Comparison of ENCODE assay signal across 8 mouse cellular contexts in genomic region chr13:34993983-34994811, GRCm38 (mm10). TPM values are rescaled to one million over a fixed set of nuclear protein-coding genes. Genes with fewer than 3 reads are reported as not detected.
A peak's percentile ranks its signal among the peaks of the same experiment; 100 is the strongest.
DNase-seq lines count a peak whose midpoint lies in the region; ATAC-seq lines count a peak whose summit lies in the region.

No protein-coding gene starts in this region.

- H3K27ac ChIP-seq in brown adipose tissue, adult 24 weeks (replicated peaks; ENCODE audit: low read depth, low read length): peak overlapping the region; percentile 87
- peak overlapping the region; percentile 79 for H3K27ac ChIP-seq in heart, embryonic 13.5 days (replicated peaks)
- peak overlapping the region; percentile 84 for H3K27ac ChIP-seq in liver, embryonic 12.5 days
- peak overlapping the region; percentile 81 for H3K27ac ChIP-seq in stomach, embryonic 15.5 days

- peak overlapping the region; percentile 74 for H3K4me2 ChIP-seq in heart, embryonic 13.5 days
- H3K4me2 ChIP-seq in liver, embryonic 12.5 days: peak overlapping the region; percentile 85
- peak overlapping the region; percentile 62 for H3K4me2 ChIP-seq in stomach, embryonic 15.5 days

- peaks cover 20% of the 10 kb centered on the region for H3K36me3 ChIP-seq in heart, embryonic 13.5 days
- H3K36me3 ChIP-seq in liver, embryonic 12.5 days: peaks cover 12% of the 10 kb centered on the region
- peaks cover 11% of the 10 kb centered on the region; the same call in 1 of the 2 replicates for H3K36me3 ChIP-seq in stomach, embryonic 15.5 days

- under 1% methylated on average over 33 of the region's 33 CpGs for WGBS in heart, embryonic 13.5 days
- WGBS in liver, embryonic 12.5 days (ENCODE audit: insufficient replicate concordance): 2% methylated on average over 33 of the region's 33 CpGs
- WGBS in stomach, embryonic 15.5 days: 1% methylated on average over 33 of the region's 33 CpGs

- peak; percentile 90 for DNase-seq in CD4-positive, CD25-positive, alpha-beta regulatory T cell, adult 2 months (ENCODE audit: low read depth, low spot score)
- peak; percentile 86 for DNase-seq in fat pad, adult 2 months (ENCODE audit: extremely low read depth, low read depth, low spot score)
- peak; percentile 99 for DNase-seq in kidney, postnatal 10 days
- DNase-seq in natural killer cell, adult 2 months (ENCODE audit: low spot score in 2 of 2): peak; percentile 82 to 84

- H3K27me3 ChIP-seq in heart, embryonic 13.5 days (replicated peaks): no peaks in the 10 kb centered on the region
- no peaks in the 10 kb centered on the region for H3K27me3 ChIP-seq in liver, embryonic 12.5 days (replicated peaks)
- H3K27me3 ChIP-seq in stomach, embryonic 15.5 days (replicated peaks): no peaks in the 10 kb centered on the region

- H3K4me3 ChIP-seq in brown adipose tissue, adult 24 weeks (ENCODE audit: insufficient read depth, low read depth, low read length): peak overlapping the region; percentile 77
- H3K4me3 ChIP-seq in heart, embryonic 13.5 days: peak overlapping the region; percentile 61
- H3K4me3 ChIP-seq in liver, embryonic 12.5 days: peak overlapping the region; percentile 74
- H3K4me3 ChIP-seq in stomach, embryonic 15.5 days (replicated peaks): peak overlapping the region; percentile 63

- ATAC-seq in heart, embryonic 13.5 days (ENCODE audit: extremely low read depth, insufficient number of reproducible peaks, low FRiP score, low TSS enrichment): peak; percentile 95
- peak; percentile 97 for ATAC-seq in liver, embryonic 12.5 days
- peak; percentile 96 for ATAC-seq in stomach, embryonic 15.5 days (ENCODE audit: insufficient read depth, low FRiP score, low read depth)

- H3K9ac ChIP-seq in heart, embryonic 13.5 days: peak overlapping the region; percentile 83
- peak overlapping the region; percentile 85 for H3K9ac ChIP-seq in liver, embryonic 12.5 days
- H3K9ac ChIP-seq in stomach, embryonic 15.5 days: peak overlapping the region; percentile 57

- 0 out of 2 replicates have a peak, but pooled peaks cover 4% of the 10 kb centered on the region for H3K9me3 ChIP-seq in heart, embryonic 13.5 days
- peaks cover 3% of the 10 kb centered on the region; the same call in 1 of the 2 replicates for H3K9me3 ChIP-seq in liver, embryonic 12.5 days (replicated peaks)
- H3K9me3 ChIP-seq in stomach, embryonic 15.5 days: no peaks in the 10 kb centered on the region

- peaks cover 4% of the 10 kb centered on the region; the same call in 1 of the 2 replicates for H3K4me1 ChIP-seq in brown adipose tissue, adult 24 weeks (ENCODE audit: control insufficient read depth, insufficient read depth, insufficient read length, low read length)
- H3K4me1 ChIP-seq in heart, embryonic 13.5 days: peaks cover 32% of the 10 kb centered on the region
- H3K4me1 ChIP-seq in liver, embryonic 12.5 days: peaks cover 31% of the 10 kb centered on the region
- H3K4me1 ChIP-seq in stomach, embryonic 15.5 days: no peaks in the 10 kb centered on the region

RNA-seq across cellular contexts. Expression of gene Eci3, which starts 30.6 kb away (rescaled TPM):
- polyA plus RNA-seq in brown adipose tissue, adult 24 weeks (2012; ENCODE audit: insufficient read depth, insufficient read length, missing spikeins): 27.8 and 29.8 TPM in 2 replicates
- polyA plus RNA-seq in heart, embryonic 13.5 days (2015; fragmentation: Nextera tagmentation; extraction: Ambion mirVana): 0.23 and 0.25 TPM in 2 replicates
- 0.17 TPM in 1 of 2 replicates, not detected in the other for polyA plus RNA-seq in liver, embryonic 12.5 days (2016; fragmentation: Nextera tagmentation; extraction: Ambion mirVana)
- 1.2 and 1.7 TPM in 2 replicates for polyA plus RNA-seq in stomach, embryonic 15.5 days (2015; fragmentation: Nextera tagmentation; extraction: Ambion mirVana)

RNA-seq across cellular contexts. Expression of gene Eci2, which starts 32.7 kb away (rescaled TPM):
- polyA plus RNA-seq in brown adipose tissue, adult 24 weeks (2012; ENCODE audit: insufficient read depth, insufficient read length, missing spikeins): 255 and 275 TPM in 2 replicates
- polyA plus RNA-seq in heart, embryonic 13.5 days (2015; fragmentation: Nextera tagmentation; extraction: Ambion mirVana): 119 and 127 TPM in 2 replicates
- 54.9 and 55.3 TPM in 2 replicates for polyA plus RNA-seq in liver, embryonic 12.5 days (2016; fragmentation: Nextera tagmentation; extraction: Ambion mirVana)
- polyA plus RNA-seq in stomach, embryonic 15.5 days (2015; fragmentation: Nextera tagmentation; extraction: Ambion mirVana): 123 and 139 TPM in 2 replicates

Comparison
In these comparisons a context has a peak if more than half of its experiments do, and no peak if none do; other contexts are left out.
1. Peak in every context shown above with its lines: DNase-seq, ATAC-seq, H3K4me3 ChIP-seq and H3K27ac ChIP-seq.
2. RNA of gene Eci3, which starts 30.6 kb away (polyA plus RNA-seq): 27.8 to 29.8 TPM in brown adipose tissue, adult 24 weeks; 1.2 to 1.7 TPM in stomach, embryonic 15.5 days, 0.23 to 0.25 TPM in heart, embryonic 13.5 days and 0.17 TPM in liver, embryonic 12.5 days; every median in the first group is over 10 times any median in the second.